Mouse (Mus musculus): ENCODE measurements around the gene Hdhd5.

The Hdhd5 gene

GRCm38 (mm10) chr6:120531020-120531965 is at the start of gene Hdhd5:
Hdhd5 (minus strand) TSS chr6:120531319.
- peak; percentile 91 for DNase-seq (ENCODE audit: low spot score)

GRCm38 (mm10) chr6:120580713-120581015 is 49.5 kb upstream of the Hdhd5 start:
- DNase-seq (ENCODE audit: low spot score), result no peak

- DNase-seq (ENCODE audit: low spot score), result peak; percentile 77
Observed at GRCm38 (mm10) chr6:120579831-120580712, 49.0 kb upstream of the Hdhd5 start.

GRCm38 (mm10) chr6:120579110-120579830 is 48.2 kb upstream of the Hdhd5 start:
- no peak for DNase-seq (ENCODE audit: low spot score)

GRCm38 (mm10) chr6:120578471-120578870 is 47.4 kb upstream of the Hdhd5 start:
- no peak for DNase-seq (ENCODE audit: low spot score)

- no peak for DNase-seq (ENCODE audit: low spot score)
Observed at GRCm38 (mm10) chr6:120572372-120572771, 41.3 kb upstream of the Hdhd5 start.

- no peak for DNase-seq (ENCODE audit: low spot score)
Observed at GRCm38 (mm10) chr6:120568257-120568656, 37.1 kb upstream of the Hdhd5 start.

GRCm38 (mm10) chr6:120566911-120567909 is 36.1 kb upstream of the Hdhd5 start:
- DNase-seq (ENCODE audit: low spot score), result no peak

- no peak for DNase-seq (ENCODE audit: low spot score)
Observed at GRCm38 (mm10) chr6:120556641-120557040, 25.5 kb upstream of the Hdhd5 start.

- DNase-seq (ENCODE audit: low spot score), result no peak
Observed at GRCm38 (mm10) chr6:120555983-120556567, 25.0 kb upstream of the Hdhd5 start.

- DNase-seq (ENCODE audit: low spot score), result no peak
Observed at GRCm38 (mm10) chr6:120555152-120555551, 24.0 kb upstream of the Hdhd5 start.

GRCm38 (mm10) chr6:120550173-120550572 is 19.1 kb upstream of the Hdhd5 start:
- no peak for DNase-seq (ENCODE audit: low spot score)

GRCm38 (mm10) chr6:120548581-120548980 is 17.5 kb upstream of the Hdhd5 start:
- DNase-seq (ENCODE audit: low spot score), result no peak

GRCm38 (mm10) chr6:120546973-120547372 is 15.9 kb upstream of the Hdhd5 start:
- no peak for DNase-seq (ENCODE audit: low spot score)

GRCm38 (mm10) chr6:120546292-120546691 is 15.2 kb upstream of the Hdhd5 start:
- DNase-seq (ENCODE audit: low spot score), result no peak

GRCm38 (mm10) chr6:120542061-120542460 is 10.9 kb upstream of the Hdhd5 start:
- DNase-seq (ENCODE audit: low spot score), result no peak

GRCm38 (mm10) chr6:120541386-120541785 is 10.3 kb upstream of the Hdhd5 start:
- DNase-seq (ENCODE audit: low spot score), result no peak

- DNase-seq (ENCODE audit: low spot score), result no peak
Observed at GRCm38 (mm10) chr6:120539781-120540231, 8.7 kb upstream of the Hdhd5 start.

GRCm38 (mm10) chr6:120539132-120539759 is 8.1 kb upstream of the Hdhd5 start:
- DNase-seq (ENCODE audit: low spot score), result peak; percentile 92

GRCm38 (mm10) chr6:120536337-120536736 is 5.2 kb upstream of the Hdhd5 start:
- no peak for DNase-seq (ENCODE audit: low spot score)
